Mouse (Mus musculus) adrenal gland, adult 18-20 months (tissue): Measurements from ENCODE around the gene Zfp992. TPM values are rescaled to one million over a fixed set of nuclear protein-coding genes. Genes with fewer than 3 reads are reported as not detected.
"Not testable (repeated sequence)": the region's sequence is repeated elsewhere in the genome, so short reads cannot be mapped to it uniquely, and the experiment has no call there.

Experiments used
- DNase-seq, 2 experiments: peaks; one replicate each; pipeline ENCODE4 v3.0.0; 2021 to 2022; ENCODE audit warnings: low spot score in 2 of 2
- long read RNA-seq, 2 experiments: library from polyadenylated mRNA; stranded (forward); transcript quantifications; one replicate each; pipeline ENCODE4 v2.0.0; 2021
- total RNA-seq, 2 experiments: library from RNA; stranded (reverse); gene quantifications; 1 replicate in 1 of 2; 2 replicates in 1 of 2; pipeline ENCODE4 v1.2.3; 2021

Zfp992 gene
- total RNA-seq = 1 to 10 TPM; 1.8 to 2.2 TPM
- long read RNA-seq, experiment 1, partial matches to known transcripts = 0 of 4 reads
- long read RNA-seq, experiment 1, other reads (novel, unspliced or antisense) = 4 of 4 reads
- long read RNA-seq, experiment 2, partial matches to known transcripts = 1 of 11 reads
- long read RNA-seq, experiment 2, other reads (novel, unspliced or antisense) = 10 of 11 reads

- not testable (repeated sequence) for DNase-seq
Measured at GRCm38 (mm10) chr4:146448950-146449349, at the start of gene Zfp992. TSS of gene Zfp992 (plus strand) at chr4:146449023.

GRCm38 (mm10) chr4:146429467-146429866 lies 19.4 kb upstream of the Zfp992 start:
- not testable (repeated sequence) for DNase-seq

GRCm38 (mm10) chr4:146430876-146431275 lies 17.9 kb upstream of the Zfp992 start:
- DNase-seq = not testable (repeated sequence)

GRCm38 (mm10) chr4:146435539-146435938 lies 13.3 kb upstream of the Zfp992 start:
- not testable (repeated sequence) for DNase-seq

- DNase-seq = not testable (repeated sequence)
Measured at GRCm38 (mm10) chr4:146437256-146437655, 11.6 kb upstream of the Zfp992 start.

- not testable (repeated sequence) for DNase-seq
Measured at GRCm38 (mm10) chr4:146444345-146444744, 4.5 kb upstream of the Zfp992 start.

GRCm38 (mm10) chr4:146445121-146445520 lies 3.7 kb upstream of the Zfp992 start:
- DNase-seq = not testable (repeated sequence)

- not testable (repeated sequence) for DNase-seq
Measured at GRCm38 (mm10) chr4:146446135-146446534, 2.7 kb upstream of the Zfp992 start.

GRCm38 (mm10) chr4:146447016-146447415 lies 1.8 kb upstream of the Zfp992 start:
- DNase-seq = not testable (repeated sequence)

GRCm38 (mm10) chr4:146449711-146450110 lies 888 bp downstream of the Zfp992 start:
- not testable (repeated sequence) for DNase-seq

GRCm38 (mm10) chr4:146452576-146452975 lies 3.8 kb downstream of the Zfp992 start:
- DNase-seq = not testable (repeated sequence)

GRCm38 (mm10) chr4:146454170-146454569 lies 5.3 kb downstream of the Zfp992 start:
- not testable (repeated sequence) for DNase-seq

- DNase-seq = no peak
Measured at GRCm38 (mm10) chr4:146454896-146455295, 6.1 kb downstream of the Zfp992 start.

GRCm38 (mm10) chr4:146455321-146455721 lies 6.5 kb downstream of the Zfp992 start:
- no peak for DNase-seq

GRCm38 (mm10) chr4:146456061-146456726 lies 7.4 kb downstream of the Zfp992 start:
- DNase-seq = no peak

GRCm38 (mm10) chr4:146457126-146457525 lies 8.3 kb downstream of the Zfp992 start:
- no peak for DNase-seq

GRCm38 (mm10) chr4:146457720-146458119 lies 8.9 kb downstream of the Zfp992 start:
- DNase-seq = no peak

- not testable (repeated sequence) for DNase-seq
Measured at GRCm38 (mm10) chr4:146459822-146460221, 11.0 kb downstream of the Zfp992 start.

- DNase-seq = not testable (repeated sequence)
Measured at GRCm38 (mm10) chr4:146460685-146461084, 11.9 kb downstream of the Zfp992 start.

- not testable (repeated sequence) for DNase-seq
Measured at GRCm38 (mm10) chr4:146463649-146464351, 15.0 kb downstream of the Zfp992 start.

- not testable (repeated sequence) for DNase-seq
Measured at GRCm38 (mm10) chr4:146469984-146470383, 21.2 kb downstream of the Zfp992 start.

GRCm38 (mm10) chr4:146474181-146474580 lies 25.4 kb downstream of the Zfp992 start:
- not testable (repeated sequence) for DNase-seq
